Mouse (Mus musculus) cortical plate, adult 2 months (tissue): Measurements from ENCODE around the gene Acvr2b.

Experiments
- CTCF ChIP-seq: fragments of 200-500 bp; IDR thresholded peaks from 2 replicates; pipeline ENCODE4 v1.5.1; 2011; ENCODE audit warnings: mild to moderate bottlenecking, control low read depth, low read length; ENCODE audit not compliant: insufficient read depth; ENCODE audit errors: extremely low read depth
- POLR2A ChIP-seq: fragments of 200-500 bp; IDR thresholded peaks from 2 replicates; pipeline ENCODE4 v1.6.1; 2011; ENCODE audit warnings: mild to moderate bottlenecking, low read length, control low read depth; ENCODE audit not compliant: insufficient read depth; ENCODE audit errors: extremely low read depth

- no peak for TF ChIP-seq CTCF
- TF ChIP-seq POLR2A = no peak
Measured at GRCm38 (mm10) chr9:119358058-119358429, 43.9 kb upstream of the Acvr2b start.
